Mouse (Mus musculus) limb, embryonic 15.5 days (tissue): ENCODE measurements around the gene Pttg1. TPM values are rescaled to one million over a fixed set of nuclear protein-coding genes. Genes with fewer than 3 reads are reported as not detected.

Experiments used
- ATAC-seq: fragments of 200-750 bp; cut with Nextera tagmentation; 2 replicates; pipeline ENCODE4 v1.8.0; 2017; ENCODE audit warnings: low read depth, moderate TSS enrichment; ENCODE audit not compliant: insufficient number of reproducible peaks, low FRiP score, low TSS enrichment
- H3K27ac ChIP-seq: fragments of 300-500 bp; sonication (generic); 2 replicates; pipeline ENCODE4 v1.5.1; 2015; ENCODE audit warnings: moderate library complexity, mild to moderate bottlenecking, inconsistent platforms
- H3K27me3 ChIP-seq: fragments of 300-500 bp; sonication (generic); 2 replicates; pipeline ENCODE4 v1.6.1; 2015; ENCODE audit warnings: inconsistent platforms
- H3K36me3 ChIP-seq: fragments of 300-500 bp; sonication (generic); 2 replicates; pipeline ENCODE4 v1.6.1; 2015; ENCODE audit warnings: inconsistent platforms
- H3K4me1 ChIP-seq: fragments of 300-500 bp; sonication (generic); 2 replicates; pipeline ENCODE4 v1.6.1; 2015; ENCODE audit warnings: inconsistent platforms
- H3K4me2 ChIP-seq: fragments of 300-500 bp; sonication (generic); 2 replicates; pipeline ENCODE4 v1.6.1; 2015; ENCODE audit warnings: mild to moderate bottlenecking, inconsistent platforms
- H3K4me3 ChIP-seq: fragments of 300-500 bp; sonication (generic); 2 replicates; pipeline ENCODE4 v1.5.1; 2015; ENCODE audit warnings: mild to moderate bottlenecking, inconsistent platforms
- H3K9ac ChIP-seq: fragments of 300-500 bp; sonication (generic); 2 replicates; pipeline ENCODE4 v1.6.1; 2015; ENCODE audit warnings: inconsistent platforms
- H3K9me3 ChIP-seq: fragments of 300-500 bp; sonication (generic); 2 replicates; pipeline ENCODE4 v1.6.1; 2016; ENCODE audit warnings: inconsistent platforms
- WGBS: fragments of 180-500 bp; shearing (Covaris S2); methylation state at CpG from one replicate; pipeline ENCODE4 v1.1.7; 2015; 5-methylcytosine and 5-hydroxymethylcytosine counted together
- polyA plus RNA-seq: library from polyadenylated mRNA; unstranded; fragments of >200 nt; fragmentation: Nextera tagmentation; extraction: Ambion mirVana; gene quantifications from 2 replicates; pipeline ENCODE4 v1.2.1, GENCODE M21; 2015

Gene Pttg1
- polyA plus RNA-seq, 1 experiment from 2014 or later: 74.1 TPM

DNA sequence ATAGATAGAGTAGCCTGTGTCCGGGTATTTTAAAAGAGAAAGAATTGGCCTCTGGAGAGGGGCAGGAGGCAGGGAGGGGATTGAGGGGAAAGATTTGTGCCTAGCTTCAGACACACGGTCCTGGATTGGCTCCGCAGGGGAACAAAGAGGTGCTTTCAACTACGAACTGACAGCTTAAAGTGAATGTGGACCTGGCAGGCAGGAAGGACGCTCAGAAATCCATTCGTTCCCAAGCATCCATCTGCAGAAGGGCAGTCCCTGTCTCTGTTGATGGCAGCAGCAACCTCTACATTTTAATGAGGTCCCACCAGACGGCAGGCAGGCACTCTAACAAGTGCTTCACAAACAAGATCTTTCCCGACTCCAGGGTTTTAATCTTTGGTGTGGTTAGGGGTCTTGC lies 40.3 kb downstream of the Pttg1 start:
- Histone ChIP-seq H3K4me3 (peak overlapping the region; percentile 31), H3K27ac (no peak overlapping the region), H3K36me3 (no peaks in the 10 kb centered on the region), H3K27me3 (peaks cover 10% of the 10 kb centered on the region; the same call in 1 of the 2 replicates), H3K9ac (no peak overlapping the region), H3K4me1 (peaks cover 8% of the 10 kb centered on the region; the same call in 1 of the 2 replicates), H3K9me3 (no peaks in the 10 kb centered on the region), H3K4me2 (peak overlapping the region; percentile 53)
- WGBS: 3% methylated on average over 8 of the region's 8 CpGs
- no peak for ATAC-seq

GRCm38 (mm10) chr11:43385055-43385649 lies 40.9 kb downstream of the Pttg1 start:
- H3K27ac ChIP-seq: 0 out of 2 replicates have a peak overlapping the region, but pooled peaks have one; percentile 38
- ATAC-seq: no peak; the same call in 1 of the 2 replicates

GRCm38 (mm10) chr11:43383581-43383980 lies 42.5 kb downstream of the Pttg1 start:
- no peak overlapping the region for H3K4me2 ChIP-seq

More at GRCm38 (mm10) chr11:43385055-43385649, 40.9 kb downstream of the Pttg1 start:
- H3K4me1 ChIP-seq: peaks cover 8% of the 10 kb centered on the region; the same call in 1 of the 2 replicates
- peak overlapping the region; percentile 53 for H3K4me2 ChIP-seq
- peaks cover 10% of the 10 kb centered on the region; the same call in 1 of the 2 replicates for H3K27me3 ChIP-seq
- no peaks in the 10 kb centered on the region for H3K9me3 ChIP-seq
- H3K36me3 ChIP-seq: no peaks in the 10 kb centered on the region
- 0 out of 2 replicates have a peak overlapping the region, but pooled peaks have one; percentile 31 for H3K9ac ChIP-seq
- WGBS: 4% methylated on average over 18 of the region's 18 CpGs
- peak overlapping the region; percentile 31 for H3K4me3 ChIP-seq

GRCm38 (mm10) chr11:43380901-43381300 lies 45.1 kb downstream of the Pttg1 start:
- no peak for ATAC-seq
- WGBS: 87% methylated on average over 7 of the region's 7 CpGs
- peaks cover 8% of the 10 kb centered on the region; the same call in 1 of the 2 replicates for H3K4me1 ChIP-seq
- peaks cover 8% of the 10 kb centered on the region; the same call in 1 of the 2 replicates for H3K27me3 ChIP-seq
- H3K4me2 ChIP-seq: no peak overlapping the region
- H3K27ac ChIP-seq: no peak overlapping the region
- H3K9me3 ChIP-seq: no peaks in the 10 kb centered on the region
- H3K9ac ChIP-seq: no peak overlapping the region
- H3K36me3 ChIP-seq: no peaks in the 10 kb centered on the region
- H3K4me3 ChIP-seq: no peak overlapping the region

More at GRCm38 (mm10) chr11:43383581-43383980, 42.5 kb downstream of the Pttg1 start:
- no peak overlapping the region for H3K9ac ChIP-seq
- H3K9me3 ChIP-seq: no peaks in the 10 kb centered on the region
- H3K27me3 ChIP-seq: peaks cover 10% of the 10 kb centered on the region; the same call in 1 of the 2 replicates
- WGBS: 75% methylated on average over 2 of the region's 2 CpGs
- H3K4me1 ChIP-seq: peaks cover 8% of the 10 kb centered on the region; the same call in 1 of the 2 replicates
- no peak for ATAC-seq
- no peaks in the 10 kb centered on the region for H3K36me3 ChIP-seq
- no peak overlapping the region for H3K27ac ChIP-seq
- no peak overlapping the region for H3K4me3 ChIP-seq

DNA sequence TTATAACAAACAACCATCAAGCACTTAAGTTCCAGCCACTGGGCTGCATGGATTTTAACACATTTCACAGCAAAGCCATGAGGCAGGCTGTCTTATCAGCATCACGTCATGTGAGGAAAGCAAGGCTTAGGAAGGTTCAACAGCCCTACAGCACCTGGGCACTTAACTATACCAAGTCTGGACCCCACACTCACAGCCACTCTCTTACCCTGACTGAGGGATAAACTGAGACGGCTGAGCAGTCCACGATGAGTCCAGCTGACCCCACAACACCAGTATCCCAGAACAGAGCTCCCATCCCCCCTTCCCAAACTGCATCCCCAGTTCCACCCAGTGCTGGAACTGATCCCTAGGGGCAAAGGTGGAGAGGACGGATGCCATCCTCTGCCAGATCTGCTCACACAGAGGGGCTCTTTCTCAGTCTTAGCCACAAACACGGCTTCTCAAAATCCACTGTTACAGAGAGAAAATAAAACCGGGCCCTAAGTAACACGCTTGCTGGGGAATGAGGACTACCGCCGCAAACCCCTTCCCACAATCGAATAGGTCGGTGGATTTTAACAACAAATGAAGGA lies 46.1 kb downstream of the Pttg1 start:
- peaks cover 4% of the 10 kb centered on the region; the same call in 1 of the 2 replicates for H3K4me1 ChIP-seq
- no peak overlapping the region for H3K27ac ChIP-seq
- H3K4me2 ChIP-seq: no peak overlapping the region
- no peak for ATAC-seq
- no peaks in the 10 kb centered on the region for H3K36me3 ChIP-seq
- H3K27me3 ChIP-seq: peaks cover 5% of the 10 kb centered on the region; the same call in 1 of the 2 replicates
- 80% methylated on average over 11 of the region's 11 CpGs for WGBS
- H3K9me3 ChIP-seq: no peaks in the 10 kb centered on the region
- H3K9ac ChIP-seq: no peak overlapping the region
- no peak overlapping the region for H3K4me3 ChIP-seq

DNA sequence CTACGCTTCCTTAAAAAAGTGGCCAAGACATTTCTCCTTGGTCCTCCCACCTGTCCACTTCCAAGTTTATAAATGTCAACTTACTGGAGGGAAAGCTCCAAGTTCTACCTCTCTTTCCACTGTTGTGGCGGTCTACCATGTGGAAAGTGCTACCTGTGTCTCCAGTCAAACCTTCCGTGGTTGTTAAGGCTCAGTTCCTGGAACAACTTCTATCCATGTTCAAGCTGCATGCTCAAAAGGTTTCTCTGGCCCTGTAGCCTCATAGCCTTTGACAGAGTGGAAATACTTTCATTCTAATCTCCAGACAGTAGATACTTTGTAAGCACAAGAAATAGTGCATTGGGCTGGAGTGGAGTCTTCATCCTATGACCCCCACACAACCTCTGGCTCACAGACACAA lies 46.6 kb downstream of the Pttg1 start:
- ATAC-seq: no peak
- H3K4me1 ChIP-seq: no peaks in the 10 kb centered on the region
- no peak overlapping the region for H3K4me3 ChIP-seq
- no peak overlapping the region for H3K27ac ChIP-seq
- no peak overlapping the region for H3K4me2 ChIP-seq
- no peaks in the 10 kb centered on the region for H3K36me3 ChIP-seq
- H3K9me3 ChIP-seq: no peaks in the 10 kb centered on the region
- no peaks in the 10 kb centered on the region; the same call in 1 of the 2 replicates for H3K27me3 ChIP-seq
- WGBS: 96% methylated on average over 3 of the region's 3 CpGs
- no peak overlapping the region for H3K9ac ChIP-seq

DNA sequence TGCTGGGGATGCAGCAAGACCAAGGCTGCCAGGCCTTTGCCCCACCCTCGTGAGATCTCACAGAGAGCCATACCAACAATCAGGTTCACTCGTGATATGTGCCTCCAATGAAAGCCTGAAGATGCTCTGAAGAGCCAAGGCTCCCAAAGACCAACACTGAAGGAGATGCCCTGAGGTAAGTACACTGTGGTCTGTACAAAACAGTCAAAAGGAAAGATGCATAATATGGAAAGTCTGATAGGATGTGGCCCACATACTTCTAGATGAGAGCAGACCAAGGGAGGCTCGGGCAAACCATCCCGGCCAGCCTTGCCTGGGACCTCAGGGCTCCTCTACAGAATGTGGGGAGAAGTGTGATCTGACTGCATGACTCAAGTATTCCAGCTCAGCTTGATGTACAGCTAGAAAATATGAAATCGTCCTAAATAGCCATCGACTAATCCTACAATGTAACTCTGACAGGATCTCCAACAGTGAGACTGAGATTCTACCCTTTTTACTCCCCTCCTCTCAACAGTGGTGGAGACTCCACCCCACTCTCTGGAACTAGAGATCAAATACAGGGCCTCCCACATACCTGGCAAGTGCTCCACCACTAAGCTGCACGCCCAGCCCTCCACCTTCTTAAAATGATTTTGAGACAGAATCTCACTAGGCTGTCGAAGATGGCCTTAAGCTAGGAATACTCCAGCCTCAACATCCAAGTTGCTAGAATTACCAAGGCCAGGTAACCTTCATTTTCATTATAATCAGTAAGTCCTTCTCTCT lies 48.8 kb downstream of the Pttg1 start:
- Histone ChIP-seq H3K4me3 (no peak overlapping the region), H3K27me3 (no peaks in the 10 kb centered on the region), H3K27ac (no peak overlapping the region), H3K36me3 (no peaks in the 10 kb centered on the region), H3K9me3 (no peaks in the 10 kb centered on the region), H3K9ac (no peak overlapping the region), H3K4me2 (no peak overlapping the region), H3K4me1 (no peaks in the 10 kb centered on the region)
- 85% methylated on average over 8 of the region's 8 CpGs for WGBS
- no peak for ATAC-seq

DNA sequence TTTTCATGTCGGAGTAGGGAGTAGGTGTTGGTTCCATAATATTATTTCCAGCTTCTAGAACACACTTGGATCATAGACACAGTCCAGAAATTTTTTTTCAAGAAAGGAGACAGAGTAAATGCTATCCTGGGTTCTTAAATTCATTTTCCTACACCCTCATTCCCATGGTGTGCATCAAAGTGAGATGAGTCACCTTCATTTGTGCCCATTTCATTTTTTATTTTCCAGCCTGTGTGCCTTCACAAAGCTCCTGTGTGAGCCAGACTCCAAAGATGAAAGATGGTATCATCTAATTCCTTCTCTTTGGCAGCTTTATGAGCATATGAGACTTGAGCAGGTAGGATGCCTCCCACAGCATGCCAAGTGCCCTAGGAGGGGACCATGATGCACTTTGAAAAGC lies 49.5 kb downstream of the Pttg1 start:
- no peak overlapping the region for H3K4me2 ChIP-seq

DNA sequence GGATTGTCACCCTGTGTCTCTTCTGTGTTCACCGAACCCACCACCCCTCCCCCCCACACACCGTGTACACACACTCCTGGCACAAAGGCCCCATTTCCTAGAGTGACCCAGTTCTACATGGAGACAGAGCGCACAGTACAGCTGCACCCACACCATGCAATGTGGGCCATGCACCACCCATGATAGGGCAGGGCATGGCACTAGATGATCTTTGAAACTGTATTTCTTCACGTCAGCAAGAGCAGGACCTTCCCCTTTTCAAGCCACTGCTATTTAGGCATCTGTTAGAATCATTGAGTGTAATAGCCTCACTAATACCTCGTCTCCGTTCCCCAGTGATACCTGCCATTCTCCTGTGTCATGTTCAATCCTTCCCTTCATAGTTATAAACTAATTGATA lies 51.1 kb downstream of the Pttg1 start:
- ATAC-seq: no peak
- Histone ChIP-seq H3K36me3 (no peaks in the 10 kb centered on the region), H3K4me2 (no peak overlapping the region), H3K4me1 (no peaks in the 10 kb centered on the region), H3K9ac (no peak overlapping the region), H3K27me3 (no peaks in the 10 kb centered on the region), H3K4me3 (no peak overlapping the region), H3K9me3 (no peaks in the 10 kb centered on the region), H3K27ac (no peak overlapping the region)
- WGBS: 76% methylated on average over 6 of the region's 6 CpGs

More for the DNA sequence above, 49.5 kb downstream of the Pttg1 start:
- H3K4me1 ChIP-seq: no peaks in the 10 kb centered on the region
- 87% methylated on average over 1 of the region's 1 CpGs for WGBS
- H3K27me3 ChIP-seq: no peaks in the 10 kb centered on the region
- H3K9me3 ChIP-seq: no peaks in the 10 kb centered on the region
- H3K27ac ChIP-seq: no peak overlapping the region
- H3K4me3 ChIP-seq: no peak overlapping the region
- H3K9ac ChIP-seq: no peak overlapping the region
- no peak for ATAC-seq
- H3K36me3 ChIP-seq: no peaks in the 10 kb centered on the region

- WGBS: 84% methylated on average over 3 of the region's 3 CpGs
Measured at GRCm38 (mm10) chr11:43373367-43373766, 52.7 kb downstream of the Pttg1 start.

DNA sequence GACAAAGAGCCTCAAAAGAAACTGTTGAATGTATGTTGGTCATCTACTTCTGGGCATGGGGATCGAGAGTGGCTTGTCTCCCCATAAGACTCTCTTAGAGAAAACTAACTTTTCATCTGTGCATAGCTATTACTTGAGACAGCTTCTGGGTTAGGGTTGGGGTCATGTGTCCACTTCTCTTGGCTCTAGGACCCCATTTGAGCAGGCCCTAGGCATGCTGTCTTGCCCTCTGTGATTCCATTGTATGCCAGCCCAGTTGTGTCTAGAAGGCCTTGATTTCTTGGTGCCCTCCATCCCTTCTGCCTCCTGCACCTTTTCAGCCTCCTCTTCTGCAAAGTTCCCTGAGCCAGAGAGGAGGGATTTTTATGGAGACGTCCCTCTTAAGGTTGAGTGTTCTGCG lies 54.2 kb downstream of the Pttg1 start:
- Histone ChIP-seq H3K36me3 (no peaks in the 10 kb centered on the region), H3K9me3 (no peaks in the 10 kb centered on the region), H3K27me3 (no peaks in the 10 kb centered on the region), H3K4me1 (no peaks in the 10 kb centered on the region), H3K9ac (no peak overlapping the region), H3K27ac (no peak overlapping the region), H3K4me3 (no peak overlapping the region), H3K4me2 (no peak overlapping the region)
- 91% methylated on average over 3 of the region's 3 CpGs for WGBS
- no peak for ATAC-seq

More at GRCm38 (mm10) chr11:43373367-43373766, 52.7 kb downstream of the Pttg1 start:
- Histone ChIP-seq H3K27ac (no peak overlapping the region), H3K4me3 (no peak overlapping the region), H3K4me2 (no peak overlapping the region), H3K4me1 (no peaks in the 10 kb centered on the region), H3K36me3 (no peaks in the 10 kb centered on the region), H3K9me3 (no peaks in the 10 kb centered on the region), H3K27me3 (no peaks in the 10 kb centered on the region), H3K9ac (no peak overlapping the region)
- no peak for ATAC-seq
